In genomic region chr4:122998537-122999262, GRCm38 (mm10) we compare ENCODE assay signal across 8 mouse cellular contexts. TPM values are rescaled to one million over a fixed set of nuclear protein-coding genes. Genes with fewer than 3 reads are reported as not detected.
DNase-seq lines count a peak whose midpoint lies in the region; ATAC-seq lines count a peak whose summit lies in the region.

No protein-coding gene starts in this region.

- peaks cover 33% of the 10 kb centered on the region for H3K27me3 ChIP-seq in limb, embryonic 10.5 days (ENCODE audit: low read depth, poor library complexity, severe bottlenecking)
- no peaks in the 10 kb centered on the region for H3K27me3 ChIP-seq in neural tube, embryonic 12.5 days (replicated peaks)

- peak; percentile 76 for ATAC-seq in neural tube, embryonic 12.5 days (ENCODE audit: low FRiP score, low read depth)

- H3K9ac ChIP-seq in neural tube, embryonic 12.5 days, result peak overlapping the region; percentile 52

- H3K36me3 ChIP-seq in limb, embryonic 10.5 days, result peaks cover 22% of the 10 kb centered on the region
- peaks cover 32% of the 10 kb centered on the region for H3K36me3 ChIP-seq in neural tube, embryonic 12.5 days

- H3K4me3 ChIP-seq in limb, embryonic 10.5 days, result peak overlapping the region; percentile 82
- peak overlapping the region; percentile 88 for H3K4me3 ChIP-seq in neural tube, embryonic 12.5 days

- peak overlapping the region; percentile 80 for H3K4me2 ChIP-seq in neural tube, embryonic 12.5 days (replicated peaks)

- 10% methylated on average over 12 of the region's 12 CpGs for WGBS in limb, embryonic 10.5 days
- WGBS in neural tube, embryonic 12.5 days, result 3% methylated on average over 12 of the region's 12 CpGs

- H3K9me3 ChIP-seq in limb, embryonic 10.5 days (replicated peaks), result no peaks in the 10 kb centered on the region
- no peaks in the 10 kb centered on the region for H3K9me3 ChIP-seq in neural tube, embryonic 12.5 days

- peak; percentile 58 to 60 for DNase-seq in kidney, postnatal 4 days
- no peak for DNase-seq in kidney, adult 18-20 months
- DNase-seq in embryo, embryonic 11.5 days (ENCODE audit: low read depth, low spot score), result peak; percentile 75
- peak; percentile 72 for DNase-seq in limb, embryonic 10.5 days (ENCODE audit: low spot score)
- DNase-seq in thymus, postnatal 36 days, result no peak
- DNase-seq in spleen, postnatal 14 days (ENCODE audit: low spot score in 2 of 2), result no peak
- DNase-seq in urinary bladder, postnatal 25 days (ENCODE audit: low spot score), result no peak

- peak overlapping the region; percentile 73 for H3K27ac ChIP-seq in limb, embryonic 10.5 days
- peak overlapping the region; percentile 86 for H3K27ac ChIP-seq in neural tube, embryonic 12.5 days

- peaks cover 63% of the 10 kb centered on the region for H3K4me1 ChIP-seq in limb, embryonic 10.5 days
- H3K4me1 ChIP-seq in neural tube, embryonic 12.5 days, result peaks cover 32% of the 10 kb centered on the region

RNA-seq across cellular contexts. Expression of gene Mycl, which starts 3.2 kb away (rescaled TPM):
- polyA plus RNA-seq in limb, embryonic 10.5 days (2016; fragmentation: Nextera tagmentation; extraction: Ambion mirVana), result 25.5 and 28.6 TPM in 2 replicates
- polyA plus RNA-seq in neural tube, embryonic 12.5 days (2016; fragmentation: Nextera tagmentation; extraction: Ambion mirVana), result 123 and 125 TPM in 2 replicates

RNA-seq across cellular contexts. Expression of gene Trit1, which starts 17.7 kb away (rescaled TPM):
- 17.7 and 17.8 TPM in 2 replicates for polyA plus RNA-seq in limb, embryonic 10.5 days (2016; fragmentation: Nextera tagmentation; extraction: Ambion mirVana)
- polyA plus RNA-seq in neural tube, embryonic 12.5 days (2016; fragmentation: Nextera tagmentation; extraction: Ambion mirVana), result 26.6 and 29.7 TPM in 2 replicates

RNA-seq across cellular contexts. Expression of gene Mfsd2a, which starts 37.7 kb away (rescaled TPM):
- 10.1 and 10.7 TPM in 2 replicates for polyA plus RNA-seq in limb, embryonic 10.5 days (2016; fragmentation: Nextera tagmentation; extraction: Ambion mirVana)
- polyA plus RNA-seq in neural tube, embryonic 12.5 days (2016; fragmentation: Nextera tagmentation; extraction: Ambion mirVana), result 21.4 and 22.0 TPM in 2 replicates

Comparison
In these comparisons a context has a peak if more than half of its experiments do, and no peak if none do; other contexts are left out.
1. DNase-seq: peak in kidney, postnatal 4 days (2 of 2), embryo, embryonic 11.5 days (single experiment) and limb, embryonic 10.5 days (single experiment); none in kidney, adult 18-20 months (single experiment), thymus, postnatal 36 days (0 of 2), spleen, postnatal 14 days (0 of 2) and urinary bladder, postnatal 25 days (single experiment).